Mouse (Mus musculus) ES-E14 (cell line): Measurements from ENCODE around the gene Mb21d2.

Experiments used
- HCFC1 ChIP-seq: IDR thresholded peaks from 2 replicates; pipeline ENCODE4 v1.6.1; 2012; ENCODE audit warnings: low read length, inconsistent platforms, borderline replicate concordance; ENCODE audit not compliant: insufficient read depth
- MAFK ChIP-seq: IDR thresholded peaks from 2 replicates; pipeline ENCODE4 v1.6.1; 2014; ENCODE audit warnings: mild to moderate bottlenecking, low read depth, low read length, inconsistent platforms; ENCODE audit not compliant: insufficient read depth
- ZC3H11A ChIP-seq: IDR thresholded peaks from 2 replicates; pipeline ENCODE4 v1.6.1; 2012; ENCODE audit warnings: low read depth, mild to moderate bottlenecking, inconsistent platforms, low read length, borderline replicate concordance
- ZNF384 ChIP-seq: IDR thresholded peaks from 2 replicates; pipeline ENCODE4 v1.6.1; 2012; ENCODE audit warnings: low read depth, low read length, inconsistent platforms

DNA sequence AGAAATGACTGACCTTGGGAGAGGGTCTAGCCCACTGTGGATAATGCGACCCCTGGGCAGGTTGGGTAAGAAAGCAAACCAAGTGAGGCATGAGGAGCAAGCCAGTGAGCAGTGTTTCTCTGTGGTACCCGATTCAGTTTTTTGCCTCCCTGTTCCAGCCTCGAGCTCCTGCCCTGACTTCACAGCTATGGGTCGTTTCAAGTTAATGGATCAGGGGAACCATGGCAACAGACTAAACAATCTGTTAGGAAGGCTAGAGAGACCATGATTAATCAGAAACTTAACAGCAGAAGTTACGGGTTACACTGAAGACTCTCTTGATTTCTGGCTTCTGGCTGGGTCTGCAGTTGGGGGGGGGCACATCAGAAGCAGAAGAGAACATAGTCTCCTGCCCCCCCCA, 36.2 kb downstream of the Mb21d2 start:
- TF ChIP-seq ZNF384 = no peak
- no peak for TF ChIP-seq ZC3H11A
- no peak for TF ChIP-seq HCFC1
- TF ChIP-seq MAFK = no peak
